Mouse (Mus musculus): ENCODE results near the gene Vps26b.

The Vps26b gene

GRCm38 (mm10) chr9:27029828-27030762 is at the start of gene Vps26b, which contains the start of gene Ncapd3:
Gene Vps26b (minus strand): TSS chr9:27030065.
Gene Ncapd3 (plus strand): TSS chr9:27030175.
- DNase-seq: peak; percentile 98

- no peak for DNase-seq
These were observed 45.9 kb upstream of the Vps26b start for GRCm38 (mm10) chr9:27075812-27076211.

DNA sequence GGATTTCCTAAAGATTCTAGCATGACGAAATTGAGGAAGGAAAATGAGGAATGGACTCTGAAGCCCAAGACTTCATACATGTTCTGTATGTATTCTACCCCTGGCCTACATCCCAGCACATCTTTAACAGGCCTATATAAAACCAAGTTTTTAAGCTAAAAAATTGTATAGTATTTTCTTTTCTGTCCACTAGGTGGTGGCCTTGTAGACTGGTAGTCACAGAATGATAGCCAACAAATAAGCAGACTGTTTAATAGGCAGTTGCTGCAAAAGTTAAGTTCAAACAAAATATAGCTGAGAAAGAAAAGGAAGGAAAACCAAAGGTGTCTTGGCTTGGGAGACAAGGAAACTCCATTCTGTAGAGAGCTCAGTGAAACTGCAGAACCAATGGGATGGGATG is 44.8 kb upstream of the Vps26b start:
- DNase-seq: no peak

- no peak for DNase-seq
These were observed 41.0 kb upstream of the Vps26b start for GRCm38 (mm10) chr9:27070895-27071294.

GRCm38 (mm10) chr9:27058341-27058740 is 28.5 kb upstream of the Vps26b start:
- DNase-seq: peak; percentile 76

- DNase-seq: no peak
These were observed 19.6 kb upstream of the Vps26b start for GRCm38 (mm10) chr9:27049492-27049891.

DNA sequence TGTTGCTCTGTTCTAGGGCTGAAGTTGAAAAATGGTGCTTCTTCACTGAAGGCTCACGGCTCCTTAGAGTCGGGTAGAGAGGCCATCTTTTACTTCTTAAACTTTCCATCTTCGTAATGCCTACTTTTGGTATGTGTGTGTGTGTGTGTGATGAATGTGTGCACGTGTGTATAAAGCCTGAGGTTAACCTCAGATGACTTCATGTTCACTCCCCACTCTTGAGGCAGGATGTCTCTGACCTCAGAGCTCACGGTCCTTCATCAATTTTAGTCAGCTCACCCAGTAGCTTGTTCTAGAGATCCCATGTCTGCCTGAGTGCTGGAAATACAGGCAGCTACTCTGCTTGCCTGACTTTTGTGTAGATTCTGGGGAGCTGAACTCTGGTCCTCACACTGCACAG is 14.0 kb upstream of the Vps26b start:
- DNase-seq: no peak

GRCm38 (mm10) chr9:27030763-27031100 is 867 bp upstream of the Vps26b start:
- DNase-seq: no peak

DNA sequence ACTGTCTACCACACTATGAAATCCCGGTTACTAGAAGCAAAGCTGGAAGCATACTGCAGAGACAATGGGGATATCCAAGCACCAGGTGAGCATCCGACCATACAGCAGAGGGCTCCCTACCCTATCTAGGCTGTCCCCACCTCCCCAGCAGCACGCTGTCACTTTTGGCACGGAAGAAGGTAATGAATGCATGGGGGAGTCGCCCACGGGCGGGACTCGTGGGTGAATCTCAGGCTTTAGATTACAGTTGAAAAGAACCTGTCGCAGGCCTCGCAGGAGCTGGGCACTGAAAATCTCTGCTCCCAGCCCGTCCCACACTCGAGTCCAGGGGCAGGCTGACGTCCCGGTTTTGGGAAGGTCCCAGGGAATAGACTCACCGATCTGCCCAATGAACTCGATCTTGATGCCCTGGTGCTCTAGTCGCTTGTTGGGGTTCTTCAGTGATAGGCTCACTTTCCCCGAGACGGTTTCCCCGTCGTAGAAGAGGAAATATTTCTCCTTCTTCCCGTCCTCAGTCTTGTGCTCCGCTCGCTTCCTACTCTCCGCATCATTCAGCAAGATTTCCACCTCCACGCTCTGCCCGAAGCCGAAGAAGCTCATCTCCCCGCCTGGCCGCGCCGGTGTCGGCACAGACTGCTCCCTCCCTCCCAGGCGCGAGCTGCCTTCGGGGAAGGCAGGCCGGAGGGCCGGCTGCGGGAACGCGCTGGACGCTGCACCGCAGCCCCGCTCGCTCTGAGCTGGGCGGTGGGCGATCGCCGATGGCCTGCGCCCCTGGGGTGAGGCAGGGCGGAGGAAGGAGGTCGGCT is 640 bp downstream of the Vps26b start:
- DNase-seq: peak; percentile 78

GRCm38 (mm10) chr9:27026708-27027107 is 3.2 kb downstream of the Vps26b start:
- DNase-seq: no peak

DNA sequence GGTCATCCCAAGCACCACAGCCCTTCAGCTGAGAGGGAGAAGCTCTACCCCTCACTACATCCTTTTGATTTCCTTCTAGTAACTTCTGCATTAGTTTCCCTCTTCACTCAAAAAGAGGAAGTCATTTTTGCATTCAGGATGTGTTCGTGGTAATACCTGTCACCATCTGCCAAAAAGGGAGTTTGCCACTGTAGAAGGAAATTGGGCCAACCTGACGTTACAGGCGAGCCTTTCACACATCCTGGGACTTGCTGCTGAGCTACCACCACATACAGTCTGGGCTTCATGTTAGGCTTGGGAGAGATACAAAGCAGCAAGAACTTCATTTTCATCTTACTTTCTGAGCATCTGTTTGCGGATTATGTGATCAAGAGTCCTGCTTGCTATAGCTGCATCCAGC is 6.2 kb downstream of the Vps26b start:
- no peak for DNase-seq

GRCm38 (mm10) chr9:27018961-27019360 is 10.9 kb downstream of the Vps26b start:
- no peak for DNase-seq

DNA sequence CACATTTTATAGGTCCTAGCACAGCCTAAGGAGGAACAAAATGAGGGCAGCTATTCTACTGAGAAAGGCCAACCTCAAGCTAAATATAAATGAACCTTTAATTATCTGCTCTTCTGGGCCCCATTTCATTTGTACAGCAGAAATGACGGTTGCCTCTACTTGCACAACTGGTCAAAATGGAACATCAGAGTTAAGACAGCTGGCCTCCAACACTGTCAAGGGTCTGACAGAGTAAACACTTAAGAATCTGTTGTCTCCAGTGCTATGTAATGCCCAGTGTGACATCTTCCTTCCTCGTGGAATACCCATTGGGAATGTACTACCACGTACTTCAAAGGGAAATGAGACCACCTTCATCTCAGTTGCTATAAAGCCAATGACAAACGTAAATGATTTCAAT is 18.3 kb downstream of the Vps26b start:
- DNase-seq: no peak

GRCm38 (mm10) chr9:27009231-27009630 is 20.6 kb downstream of the Vps26b start:
- no peak for DNase-seq

GRCm38 (mm10) chr9:27006866-27007265 is 23.0 kb downstream of the Vps26b start:
- DNase-seq: no peak

DNA sequence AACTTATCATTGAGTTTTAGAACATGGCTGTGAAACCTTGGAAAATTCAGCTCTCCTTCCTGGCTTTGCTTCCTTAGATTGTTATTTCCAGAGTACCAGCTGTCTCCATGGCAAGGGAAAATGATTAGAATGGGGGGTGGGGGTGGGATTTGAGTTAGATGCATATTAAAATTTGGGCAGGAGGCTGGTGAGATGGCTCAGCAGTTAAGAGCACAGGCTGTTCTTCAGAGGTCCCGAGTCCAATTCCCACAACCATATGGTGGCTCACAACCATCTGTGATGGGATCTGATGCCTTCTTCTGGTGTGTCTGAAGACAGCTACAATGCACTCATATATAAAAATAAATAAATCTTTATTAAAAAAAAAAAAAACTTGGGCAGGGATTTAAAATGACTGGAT is 23.9 kb downstream of the Vps26b start:
- DNase-seq: no peak

- DNase-seq: no peak
These were observed 24.6 kb downstream of the Vps26b start for GRCm38 (mm10) chr9:27005231-27005630.

- peak; percentile 96 for DNase-seq
These were observed 30.1 kb downstream of the Vps26b start, which contains the start of the genes Acad8 and Thyn1 for GRCm38 (mm10) chr9:26999461-27000395. Gene Acad8 (minus strand): TSS chr9:26999566. Gene Thyn1 (plus strand): TSS chr9:26999710.

- no peak for DNase-seq
These were observed 31.0 kb downstream of the Vps26b start for GRCm38 (mm10) chr9:26998669-26999460.

- DNase-seq: no peak
These were observed 32.4 kb downstream of the Vps26b start for GRCm38 (mm10) chr9:26997501-26997900.

- DNase-seq: no peak
These were observed 32.8 kb downstream of the Vps26b start for GRCm38 (mm10) chr9:26997062-26997461.

GRCm38 (mm10) chr9:26993900-26994299 is 36.0 kb downstream of the Vps26b start:
- no peak for DNase-seq
